In genomic region chr1:171102547-171103177, GRCm38 (mm10) we compare ENCODE assay signal across 8 mouse cellular contexts. TPM values are rescaled to one million over a fixed set of nuclear protein-coding genes. Genes with fewer than 3 reads are reported as not detected.
DNase-seq lines count a peak whose midpoint lies in the region; ATAC-seq and TF ChIP-seq lines count a peak whose summit lies in the region.

No protein-coding gene starts in this region.

- no peaks in the 10 kb centered on the region for H3K27me3 ChIP-seq in hindbrain, embryonic 10.5 days (ENCODE audit: insufficient read depth, poor library complexity, severe bottlenecking)
- H3K27me3 ChIP-seq in lung, embryonic 16.5 days (ENCODE audit: control insufficient read depth, insufficient read depth, low read depth, low read length) = no peaks in the 10 kb centered on the region
- H3K27me3 ChIP-seq in thymus, adult 2 months (ENCODE audit: control insufficient read depth, insufficient read depth, low read length) = no peaks in the 10 kb centered on the region

- H3K4me3 ChIP-seq in hindbrain, embryonic 10.5 days = peak overlapping the region; percentile 71
- H3K4me3 ChIP-seq in lung, embryonic 16.5 days (ENCODE audit: low read length) = peak overlapping the region; percentile 80
- peak overlapping the region; percentile 64 for H3K4me3 ChIP-seq in thymus, adult 2 months (ENCODE audit: control insufficient read depth, insufficient read depth, low read length)

- peak overlapping the region; percentile 77 for H3K4me2 ChIP-seq in lung, embryonic 16.5 days (ENCODE audit: low read depth, low read length)

- under 1% methylated on average over 35 of the region's 35 CpGs for WGBS in hindbrain, embryonic 10.5 days
- under 1% methylated on average over 35 of the region's 35 CpGs for WGBS in lung, embryonic 16.5 days
- under 1% methylated on average over 35 of the region's 35 CpGs for WGBS in thymus, adult 2 months

- DNase-seq in MN1 (ENCODE audit: low spot score) = peak; percentile 95
- peak; percentile 92 for DNase-seq in cerebellum, adult 9-10 months
- DNase-seq in hindbrain, embryonic 10.5 days (ENCODE audit: low spot score) = peak; percentile 92
- peak; percentile 94 for DNase-seq in layer of hippocampus, adult 9-10 months (ENCODE audit: low spot score)
- DNase-seq in ovary, adult 18-20 months (ENCODE audit: low spot score) = peak; percentile 73
- peak; percentile 88 for DNase-seq in thymus, adult 2 months

- ATAC-seq in frontal cortex, adult (ENCODE audit: low TSS enrichment) = peak; percentile 67
- peak; percentile 93 for ATAC-seq in lung, embryonic 16.5 days (ENCODE audit: low read depth)

- H3K36me3 ChIP-seq in hindbrain, embryonic 10.5 days = no peaks in the 10 kb centered on the region
- no peaks in the 10 kb centered on the region for H3K36me3 ChIP-seq in lung, embryonic 16.5 days (ENCODE audit: control insufficient read depth, insufficient read depth, low read length)
- no peaks in the 10 kb centered on the region for H3K36me3 ChIP-seq in thymus, adult 2 months (ENCODE audit: control insufficient read depth, insufficient read depth, low read length)

- TF ChIP-seq CTCF in thymus, adult 2 months (IDR thresholded peaks at IDR 0.05; ENCODE audit: borderline replicate concordance, control insufficient read depth, extremely low read depth, insufficient read depth, low read length, poor library complexity) = no peak

- peak overlapping the region; percentile 86 for H3K27ac ChIP-seq in hindbrain, embryonic 10.5 days
- H3K27ac ChIP-seq in lung, embryonic 16.5 days (ENCODE audit: low read length) = peak overlapping the region; percentile 49
- no peak overlapping the region for H3K27ac ChIP-seq in thymus, adult 2 months (ENCODE audit: control insufficient read depth, insufficient read depth, low read length)

- peaks cover 10% of the 10 kb centered on the region for H3K4me1 ChIP-seq in hindbrain, embryonic 10.5 days (replicated peaks)
- peaks cover 4% of the 10 kb centered on the region for H3K4me1 ChIP-seq in lung, embryonic 16.5 days (replicated peaks; ENCODE audit: control insufficient read depth, insufficient read depth, low read length)
- peaks cover 8% of the 10 kb centered on the region for H3K4me1 ChIP-seq in thymus, adult 2 months (replicated peaks; ENCODE audit: control insufficient read depth, insufficient read depth, low read length)

- no peak for TF ChIP-seq POLR2A in thymus, adult 2 months (IDR thresholded peaks at IDR 0.05; ENCODE audit: control insufficient read depth, extremely low read depth, insufficient read depth, low read length, poor library complexity)

- H3K9ac ChIP-seq in lung, embryonic 16.5 days (ENCODE audit: low read length) = peak overlapping the region; percentile 68

- no peaks in the 10 kb centered on the region for H3K9me3 ChIP-seq in hindbrain, embryonic 10.5 days
- no peaks in the 10 kb centered on the region for H3K9me3 ChIP-seq in lung, embryonic 16.5 days (ENCODE audit: control insufficient read depth, low read length)

RNA-seq across cellular contexts. Expression of gene Cfap126, which starts 11.1 kb away (rescaled TPM):
- 5.4 and 13.0 TPM in 2 replicates for polyA plus RNA-seq in hindbrain, embryonic 10.5 days (2016; fragmentation: Nextera tagmentation; extraction: Ambion mirVana)
- polyA plus RNA-seq in lung, embryonic 16.5 days (2015; fragmentation: Nextera tagmentation; extraction: Ambion mirVana) = 15.7 and 20.4 TPM in 2 replicates
- 2.7 and 2.8 TPM in 2 replicates for polyA plus RNA-seq in thymus, adult 2 months (2012; rRNA removed)

RNA-seq across cellular contexts. Expression of gene Fcgr3, which starts 37.9 kb away (rescaled TPM):
- polyA plus RNA-seq in hindbrain, embryonic 10.5 days (2016; fragmentation: Nextera tagmentation; extraction: Ambion mirVana) = 4.7 and 7.6 TPM in 2 replicates
- polyA plus RNA-seq in lung, embryonic 16.5 days (2015; fragmentation: Nextera tagmentation; extraction: Ambion mirVana) = 12.7 and 19.3 TPM in 2 replicates
- polyA plus RNA-seq in thymus, adult 2 months (2012; rRNA removed) = 16.6 and 20.7 TPM in 2 replicates

RNA-seq across cellular contexts. Expression of gene Sdhc, which starts 47.7 kb away (rescaled TPM):
- 295 and 301 TPM in 2 replicates for polyA plus RNA-seq in hindbrain, embryonic 10.5 days (2016; fragmentation: Nextera tagmentation; extraction: Ambion mirVana)
- 263 and 285 TPM in 2 replicates for polyA plus RNA-seq in lung, embryonic 16.5 days (2015; fragmentation: Nextera tagmentation; extraction: Ambion mirVana)
- 191 and 231 TPM in 2 replicates for polyA plus RNA-seq in thymus, adult 2 months (2012; rRNA removed)

RNA-seq across cellular contexts. Expression of gene Mpz, which starts 47.8 kb away (rescaled TPM):
- polyA plus RNA-seq in hindbrain, embryonic 10.5 days (2016; fragmentation: Nextera tagmentation; extraction: Ambion mirVana) = 1.3 and 1.6 TPM in 2 replicates
- 0.78 and 1.3 TPM in 2 replicates for polyA plus RNA-seq in lung, embryonic 16.5 days (2015; fragmentation: Nextera tagmentation; extraction: Ambion mirVana)
- 1.1 and 7.4 TPM in 2 replicates for polyA plus RNA-seq in thymus, adult 2 months (2012; rRNA removed)
